ENCODE assay signal across 10 mouse cellular contexts in genomic region chr5:32934654-32935053, GRCm38 (mm10).
DNase-seq lines count a peak whose midpoint lies in the region; ATAC-seq and TF ChIP-seq lines count a peak whose summit lies in the region.
"Had no signal": no experiment of that assay in that cellular context is flagged by ENCODE, and none has a peak within 500 bp of the region (broad histone marks: within the 10 kb centered on the region; RNA-seq: fewer than 3 reads in every experiment).

No protein-coding gene starts in this region.

- H3K9ac ChIP-seq in forebrain, postnatal 0 days: no peak overlapping the region
- H3K9ac ChIP-seq in forebrain, embryonic 13.5 days: no peak overlapping the region
- H3K9ac ChIP-seq in lung, embryonic 14.5 days: no peak overlapping the region

- H3K4me2 ChIP-seq in forebrain, postnatal 0 days (ENCODE audit: low read depth): no peak overlapping the region
- H3K4me2 ChIP-seq in forebrain, embryonic 13.5 days: no peak overlapping the region
- H3K4me2 ChIP-seq in lung, embryonic 14.5 days: no peak overlapping the region

- no peaks in the 10 kb centered on the region for H3K27me3 ChIP-seq in forebrain, postnatal 0 days (ENCODE audit: insufficient read depth, low read length)
- H3K27me3 ChIP-seq in forebrain, embryonic 13.5 days: no peaks in the 10 kb centered on the region
- H3K27me3 ChIP-seq in lung, embryonic 14.5 days (ENCODE audit: insufficient read depth, low read length): no peaks in the 10 kb centered on the region

- H3K9me3 ChIP-seq in forebrain, postnatal 0 days (ENCODE audit: low read length): no peaks in the 10 kb centered on the region
- no peaks in the 10 kb centered on the region for H3K9me3 ChIP-seq in forebrain, embryonic 13.5 days (replicated peaks)
- no peaks in the 10 kb centered on the region for H3K9me3 ChIP-seq in lung, embryonic 14.5 days (ENCODE audit: low read depth, low read length)

- ATAC-seq in forebrain, postnatal 0 days: no peak
- no peak for ATAC-seq in forebrain, embryonic 13.5 days
- ATAC-seq in lung, embryonic 14.5 days (ENCODE audit: insufficient read depth): no peak
- no peak for ATAC-seq in megakaryocyte, adult 5-6 weeks (ENCODE audit: poor library complexity, severe bottlenecking)
- ATAC-seq: activated CD4-positive, CD25-positive, alpha-beta regulatory T cell, adult 4 months had no signal

- H3K4me1 ChIP-seq in forebrain, postnatal 0 days (ENCODE audit: insufficient read depth): no peaks in the 10 kb centered on the region
- no peaks in the 10 kb centered on the region for H3K4me1 ChIP-seq in forebrain, embryonic 13.5 days
- no peaks in the 10 kb centered on the region for H3K4me1 ChIP-seq in lung, embryonic 14.5 days (ENCODE audit: insufficient read depth)
- H3K4me1 ChIP-seq in bone marrow macrophage, adult 2 months (ENCODE audit: control insufficient read depth, insufficient read depth, low read length): peaks cover 46% of the 10 kb centered on the region

- no peak overlapping the region for H3K4me3 ChIP-seq in forebrain, postnatal 0 days (ENCODE audit: low read depth, low read length)
- H3K4me3 ChIP-seq in forebrain, embryonic 13.5 days: no peak overlapping the region
- H3K4me3 ChIP-seq in lung, embryonic 14.5 days (ENCODE audit: low read depth, low read length): no peak overlapping the region
- H3K4me3 ChIP-seq in bone marrow macrophage, adult 2 months (ENCODE audit: insufficient read depth, low read length): no peak overlapping the region

- TF ChIP-seq POLR2A in bone marrow macrophage, adult 2 months (IDR thresholded peaks at IDR 0.05; ENCODE audit: borderline replicate concordance, low read depth, low read length): no peak

- no peak overlapping the region for H3K27ac ChIP-seq in forebrain, postnatal 0 days (ENCODE audit: low read depth, low read length)
- no peak overlapping the region for H3K27ac ChIP-seq in forebrain, embryonic 13.5 days
- no peak overlapping the region for H3K27ac ChIP-seq in lung, embryonic 14.5 days (ENCODE audit: low read depth)
- H3K27ac ChIP-seq in bone marrow macrophage, adult 2 months (ENCODE audit: insufficient read depth, low read depth, low read length): peak overlapping the region; percentile 24; the same call in 1 of the 2 replicates

- WGBS in forebrain, postnatal 0 days: 62% methylated on average over 2 of the region's 2 CpGs
- 62% methylated on average over 2 of the region's 2 CpGs for WGBS in forebrain, embryonic 13.5 days
- WGBS in lung, embryonic 14.5 days: 56% methylated on average over 2 of the region's 2 CpGs

- peak; percentile 30 for DNase-seq in forebrain, postnatal 0 days
- DNase-seq in lung, embryonic 14.5 days: peak; percentile 37
- no peak for DNase-seq in lung, postnatal 4 days
- peak; percentile 57 for DNase-seq in thymus, postnatal 0 days (ENCODE audit: low spot score)
- no peak for DNase-seq in heart, adult 8-10 months (ENCODE audit: low spot score)
- DNase-seq: right cerebral cortex, postnatal 25 days had no signal

- peaks cover 67% of the 10 kb centered on the region for H3K36me3 ChIP-seq in forebrain, postnatal 0 days (ENCODE audit: insufficient read depth)
- H3K36me3 ChIP-seq in forebrain, embryonic 13.5 days (ENCODE audit: poor library complexity, severe bottlenecking): peaks cover 82% of the 10 kb centered on the region
- H3K36me3 ChIP-seq in lung, embryonic 14.5 days (ENCODE audit: insufficient read depth): peaks cover 71% of the 10 kb centered on the region

- TF ChIP-seq CTCF in forebrain, postnatal 0 days (IDR thresholded peaks at IDR 0.05; ENCODE audit: low read depth): peak; percentile 51
- TF ChIP-seq CTCF in lung, embryonic 14.5 days (IDR thresholded peaks at IDR 0.05; ENCODE audit: low read depth): peak; percentile 40
- peak; percentile 45; the same call in 1 of the 2 replicates for TF ChIP-seq CTCF in bone marrow macrophage, adult 2 months (IDR thresholded peaks at IDR 0.05; ENCODE audit: low read depth, low read length)

Comparison
In these comparisons a context has a peak if more than half of its experiments do, and no peak if none do; other contexts are left out.
1. DNase-seq: peak in forebrain, postnatal 0 days (single experiment), lung, embryonic 14.5 days (single experiment) and thymus, postnatal 0 days (single experiment); none in lung, postnatal 4 days (0 of 2) and heart, adult 8-10 months (single experiment).
2. Peak in every context shown above with its lines, with median percentiles within 50 percentile points of each other: CTCF ChIP-seq.